Mouse (Mus musculus) CH12.LX (cell line): ENCODE measurements around the gene Slc22a4. TPM values are rescaled to one million over a fixed set of nuclear protein-coding genes. Genes with fewer than 3 reads are reported as not detected.

Source experiments
- DNase-seq: peaks from one replicate; pipeline ENCODE4 v3.0.0-alpha.2; 2013; ENCODE audit errors: extremely low read depth
- H3K27ac ChIP-seq: 2 replicates; pipeline ENCODE4 v1.5.1; 2012; ENCODE audit warnings: low read depth, mild to moderate bottlenecking, control low read depth, moderate library complexity; ENCODE audit not compliant: insufficient read depth
- H3K27me3 ChIP-seq: replicated peaks from 2 replicates; pipeline ENCODE3; 2012; ENCODE audit warnings: inconsistent platforms
- H3K36me3 ChIP-seq, 2 experiments: replicated peaks in 1 of 2; 2 replicates each; pipeline versions ENCODE3 to v1.6.1; 2012; ENCODE audit warnings: inconsistent platforms in 1 of 2, low read length in 1 of 2, mild to moderate bottlenecking in 1 of 2, mixed read lengths in 1 of 2, moderate library complexity in 1 of 2; ENCODE audit not compliant: control insufficient read depth in 1 of 2, insufficient read depth in 1 of 2
- H3K4me1 ChIP-seq, 2 experiments: 2 replicates each; pipeline ENCODE4 v1.6.1; 2012; ENCODE audit warnings: inconsistent platforms in 1 of 2, moderate library complexity in 1 of 2; ENCODE audit not compliant: insufficient read depth in 2 of 2, control insufficient read depth in 1 of 2
- H3K4me2 ChIP-seq: 2 replicates; pipeline ENCODE4 v1.6.1; 2012; ENCODE audit warnings: low read depth, mild to moderate bottlenecking, control low read depth; ENCODE audit not compliant: poor library complexity, insufficient read depth, severe bottlenecking
- H3K4me3 ChIP-seq, 3 experiments: fragments of 150-350 bp in 1 of 3; sonication (generic) in 1 of 3; replicated peaks in 1 of 3; 2 replicates each; pipeline versions ENCODE3 to v1.5.1; 2011 to 2012; ENCODE audit warnings: low read depth in 2 of 3, low read length in 2 of 3, mild to moderate bottlenecking in 2 of 3, moderate library complexity in 2 of 3, control low read depth in 1 of 3, improper control_type of control experiment in 1 of 3, inconsistent platforms in 1 of 3, mixed read lengths in 1 of 3; ENCODE audit not compliant: poor library complexity in 1 of 3
- H3K79me2 ChIP-seq: replicated peaks from 2 replicates; pipeline ENCODE4 v1.6.1; 2012; ENCODE audit warnings: mild to moderate bottlenecking, moderate library complexity; ENCODE audit not compliant: control insufficient read depth, poor library complexity, insufficient read depth, severe bottlenecking; ENCODE audit errors: extremely low read depth
- H3K9ac ChIP-seq: 2 replicates; pipeline ENCODE4 v1.6.1; 2012; ENCODE audit warnings: low read depth, mild to moderate bottlenecking, control low read depth, moderate library complexity; ENCODE audit not compliant: insufficient read depth
- H3K9me3 ChIP-seq: replicated peaks from 2 replicates; pipeline ENCODE3; 2012; ENCODE audit warnings: low read length, inconsistent platforms, mixed read lengths
- CHD1 ChIP-seq: IDR thresholded peaks from 2 replicates; pipeline ENCODE4 v1.6.1; 2012; ENCODE audit warnings: low read depth, low read length, improper control_type of control experiment, inconsistent platforms
- CHD2 ChIP-seq: IDR thresholded peaks from 2 replicates; pipeline ENCODE4 v1.6.1; 2011; ENCODE audit warnings: low read length, improper control_type of control experiment
- CTCF ChIP-seq, 2 experiments: IDR thresholded peaks in 1 of 2; conservative IDR thresholded peaks in 1 of 2; 2 replicates each; pipeline ENCODE4 v1.5.1; 2011 to 2012; ENCODE audit warnings: low read depth in 2 of 2, low read length in 2 of 2, improper control_type of control experiment in 1 of 2, inconsistent platforms in 1 of 2, mild to moderate bottlenecking in 1 of 2, moderate library complexity in 1 of 2
- E2F4 ChIP-seq: IDR thresholded peaks from 2 replicates; pipeline ENCODE4 v1.6.1; 2011; ENCODE audit warnings: low read depth, low read length, improper control_type of control experiment; ENCODE audit not compliant: insufficient replicate concordance
- ETS1 ChIP-seq: conservative IDR thresholded peaks from 2 replicates; pipeline ENCODE4 v1.6.1; 2012; ENCODE audit warnings: low read depth, mild to moderate bottlenecking, inconsistent platforms, low read length, improper control_type of control experiment, moderate library complexity
- GABPA ChIP-seq: IDR thresholded peaks from 2 replicates; pipeline ENCODE4 v1.6.1; 2012; ENCODE audit warnings: low read depth, low read length, improper control_type of control experiment, inconsistent platforms; ENCODE audit not compliant: insufficient replicate concordance
- HCFC1 ChIP-seq: IDR thresholded peaks from 2 replicates; pipeline ENCODE4 v1.6.1; 2012; ENCODE audit warnings: low read depth, mild to moderate bottlenecking, inconsistent platforms, low read length, improper control_type of control experiment
- JUN ChIP-seq: IDR thresholded peaks from 2 replicates; pipeline ENCODE4 v1.6.1; 2011; ENCODE audit warnings: low read depth, mild to moderate bottlenecking, low read length, improper control_type of control experiment, moderate library complexity; ENCODE audit not compliant: insufficient read depth
- MAX ChIP-seq: IDR thresholded peaks from 2 replicates; pipeline ENCODE4 v1.6.1; 2011; ENCODE audit warnings: low read length, improper control_type of control experiment
- MYC ChIP-seq: IDR thresholded peaks from 2 replicates; pipeline ENCODE4 v1.6.1; 2011; ENCODE audit warnings: low read depth, mild to moderate bottlenecking, improper control_type of control experiment, low read length
- NELFE ChIP-seq: IDR thresholded peaks from 2 replicates; pipeline ENCODE4 v1.6.1; 2011; ENCODE audit warnings: low read depth, low read length, improper control_type of control experiment
- PAX5 ChIP-seq: IDR thresholded peaks from 2 replicates; pipeline ENCODE4 v1.6.1; 2012; ENCODE audit warnings: low read length, inconsistent platforms, mixed read lengths
- POLR2AphosphoS2 ChIP-seq: IDR thresholded peaks from 2 replicates; pipeline ENCODE4 v1.6.1; 2011; ENCODE audit warnings: low read depth, low read length, improper control_type of control experiment
- RAD21 ChIP-seq: IDR thresholded peaks from 2 replicates; pipeline ENCODE4 v1.6.1; 2011; ENCODE audit warnings: low read depth, mild to moderate bottlenecking, low read length, improper control_type of control experiment, moderate library complexity
- RCOR1 ChIP-seq: conservative IDR thresholded peaks from 2 replicates; pipeline ENCODE4 v1.6.1; 2012; ENCODE audit warnings: low read depth, mild to moderate bottlenecking, inconsistent platforms, low read length, improper control_type of control experiment
- SIN3A ChIP-seq: IDR thresholded peaks from 2 replicates; pipeline ENCODE4 v1.6.1; 2012; ENCODE audit warnings: low read length, improper control_type of control experiment, inconsistent platforms
- SMC3 ChIP-seq: IDR thresholded peaks from 2 replicates; pipeline ENCODE4 v1.6.1; 2011; ENCODE audit warnings: low read depth, low read length, improper control_type of control experiment
- TBP ChIP-seq: conservative IDR thresholded peaks from 2 replicates; pipeline ENCODE4 v1.6.1; 2011; ENCODE audit warnings: low read depth, low read length, improper control_type of control experiment
- TCF12 ChIP-seq: IDR thresholded peaks from 2 replicates; pipeline ENCODE4 v1.6.1; 2014; ENCODE audit warnings: low read depth, mild to moderate bottlenecking, inconsistent platforms, low read length, improper control_type of control experiment
- USF1 ChIP-seq: IDR thresholded peaks from 2 replicates; pipeline ENCODE4 v1.6.1; 2014; ENCODE audit warnings: low read depth, mild to moderate bottlenecking, inconsistent platforms, low read length, improper control_type of control experiment
- USF2 ChIP-seq: conservative IDR thresholded peaks from 2 replicates; pipeline ENCODE4 v1.6.1; 2011; ENCODE audit warnings: low read depth, low read length, improper control_type of control experiment
- ZKSCAN1 ChIP-seq: IDR thresholded peaks from 2 replicates; pipeline ENCODE4 v1.6.1; 2012; ENCODE audit warnings: low read depth, inconsistent platforms, low read length, improper control_type of control experiment, borderline replicate concordance
- ZNF384 ChIP-seq: IDR thresholded peaks from 2 replicates; pipeline ENCODE4 v1.6.1; 2012; ENCODE audit warnings: low read depth, low read length, improper control_type of control experiment, inconsistent platforms
- dilution Hi-C: fragments of 300-500 bp; cut with MboI; formaldehyde crosslinking; loops from 2 replicates; pipeline ENCODE4 v1.14.3; 2020; ENCODE audit warnings: low sequenced_read_pairs; ENCODE audit not compliant: extremely low pct_unique_long_range_greater_than_20kb, extremely low pct_ligation_motif_present
- in situ Hi-C: fragments of 300-500 bp; cut with MboI; formaldehyde crosslinking; loops from 3 replicates; pipeline ENCODE4 v1.14.3; 2019; ENCODE audit warnings: low sequenced_read_pairs, low pct_ligation_motif_present, low pct_unique_long_range_greater_than_20kb, mixed read lengths
- polyA plus RNA-seq: library from polyadenylated mRNA; unstranded; fragments of >175 nt; gene quantifications from 2 replicates; pipeline ENCODE4 v1.2.1, GENCODE M21; 2012; ENCODE audit warnings: low read depth; ENCODE audit not compliant: insufficient read length
- total RNA-seq, 2 experiments: library from RNA; depleted of rRNA; stranded (reverse); fragments of 300-350 nt in 1 of 2; fragments of >200 nt in 1 of 2; gene quantifications; 2 replicates each; pipeline ENCODE4 v1.2.3; 2012 to 2014

The Slc22a4 gene
- total and polyA plus RNA-seq, 3 experiments, result not detected

DNA sequence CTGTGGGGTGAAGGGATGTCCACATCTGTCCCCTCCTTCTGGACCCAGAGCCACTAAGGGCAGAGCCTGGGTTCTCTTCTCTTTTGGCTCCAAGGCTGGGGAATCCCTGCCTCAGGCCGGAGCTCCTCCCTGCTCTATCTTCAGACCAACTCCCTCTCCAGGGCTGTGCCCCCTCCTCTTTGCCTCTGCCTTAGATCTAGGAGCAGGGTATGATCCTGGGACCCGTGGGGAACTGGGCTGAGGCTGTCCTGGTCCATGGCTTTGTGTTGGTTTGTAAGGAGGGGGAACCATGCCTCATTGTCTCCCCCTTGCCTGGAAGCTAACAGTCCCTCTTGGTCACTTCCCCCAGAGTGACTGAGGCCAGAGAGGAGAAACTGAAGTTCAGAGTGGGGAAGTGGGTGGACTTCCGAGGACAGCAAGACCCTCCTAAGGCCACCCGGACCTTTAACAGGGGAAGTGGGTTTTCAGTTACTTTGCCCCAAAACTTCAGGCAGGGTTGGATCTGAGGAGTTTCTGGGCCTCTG, 40.2 kb upstream of the Slc22a4 start:
- H3K36me3 ChIP-seq, result no peaks in the 10 kb centered on the region
- TF ChIP-seq E2F4 (no peak), HCFC1 (no peak), TBP (no peak), USF1 (no peak), RAD21 (no peak), ETS1 (no peak), SMC3 (no peak)
- TF ChIP-seq, all 38 proteins: peak for 0
- in situ Hi-C loops, result no loop called here
- Histone ChIP-seq H3K4me3 (no peak overlapping the region), H3K9ac (no peak overlapping the region), H3K79me2 (no peaks in the 10 kb centered on the region), H3K4me1 (peaks cover 7 to 24% of the 10 kb centered on the region in 2 experiments), H3K9me3 (no peaks in the 10 kb centered on the region), H3K4me2 (no peak overlapping the region), H3K27ac (no peak overlapping the region), H3K27me3 (no peaks in the 10 kb centered on the region)
- dilution Hi-C loops, result no loop called here
- DNase-seq, result no peak

DNA sequence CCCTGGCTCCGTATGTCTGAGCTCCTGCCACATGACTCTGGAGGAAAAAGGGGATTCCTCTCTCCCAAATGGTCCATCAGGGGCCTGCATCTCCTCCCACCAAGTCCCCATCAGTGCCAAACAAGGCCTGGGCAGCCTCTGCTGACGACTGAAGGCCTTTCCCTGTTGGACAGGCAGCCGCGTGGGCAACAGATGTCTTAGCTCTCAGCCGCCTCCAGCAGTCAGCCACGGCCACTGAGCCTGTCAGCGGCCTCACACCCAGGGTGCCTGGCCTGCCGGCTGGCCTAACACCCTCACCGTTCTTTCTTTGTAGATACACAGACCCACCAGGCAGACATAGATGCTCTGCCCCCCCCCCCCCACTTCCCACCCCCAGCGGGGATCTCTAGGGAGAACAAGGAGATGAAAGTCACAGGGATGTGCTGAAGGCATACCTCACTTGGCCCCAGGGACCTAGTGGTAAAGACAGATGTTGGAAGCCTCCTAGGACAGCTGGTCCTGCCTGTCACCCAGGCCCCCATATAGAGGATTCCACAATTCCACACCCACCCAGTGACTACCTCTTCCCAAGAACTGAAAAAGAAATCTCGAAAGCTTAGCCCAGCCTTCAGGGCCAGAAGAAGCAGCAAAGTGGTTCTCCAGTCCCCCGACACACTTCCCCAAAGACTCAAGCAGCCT, 39.6 kb upstream of the Slc22a4 start:
- Histone ChIP-seq H3K27me3 (no peaks in the 10 kb centered on the region), H3K79me2 (no peaks in the 10 kb centered on the region), H3K27ac (no peak overlapping the region), H3K36me3 (no peaks in the 10 kb centered on the region), H3K4me3 (no peak overlapping the region), H3K4me1 (peaks cover 5 to 24% of the 10 kb centered on the region in 2 experiments), H3K9me3 (no peaks in the 10 kb centered on the region), H3K4me2 (no peak overlapping the region), H3K9ac (no peak overlapping the region)
- TF ChIP-seq MAX (no peak), NELFE (no peak), CHD2 (no peak), HCFC1 (no peak), TCF12 (no peak), PAX5 (no peak), SIN3A (no peak), USF2 (no peak), ZKSCAN1 (no peak), POLR2AphosphoS2 (no peak), JUN (no peak), ZNF384 (no peak), CTCF (conservative IDR thresholded peaks at IDR 0.05 in 1 of 2, IDR thresholded peaks at IDR 0.05 in 1 of 2; ENCODE audit: low read depth in 2 of 2, low read length in 2 of 2) (no peak), TBP (no peak), ETS1 (no peak), CHD1 (no peak), RAD21 (no peak), MYC (no peak), RCOR1 (no peak), GABPA (no peak)
- dilution Hi-C loops (no loop called here), in situ Hi-C loops (no loop called here)
- DNase-seq, result no peak
